8 mouse cellular contexts compared by ENCODE assay signal in genomic region chr5:107403947-107404684, GRCm38 (mm10). TPM values are rescaled to one million over a fixed set of nuclear protein-coding genes. Genes with fewer than 3 reads are reported as not detected.
A peak's percentile ranks its signal among the peaks of the same experiment; 100 is the strongest.
DNase-seq lines count a peak whose midpoint lies in the region; ATAC-seq and TF ChIP-seq lines count a peak whose summit lies in the region.

No protein-coding gene starts in this region.

- peak overlapping the region; percentile 50 for H3K4me3 ChIP-seq in heart, postnatal 0 days (ENCODE audit: low read depth, low read length)
- H3K4me3 ChIP-seq in brown adipose tissue, adult 24 weeks (ENCODE audit: insufficient read depth, low read depth, low read length): peak overlapping the region; percentile 53
- peak overlapping the region; percentile 52 for H3K4me3 ChIP-seq in forebrain, embryonic 14.5 days (ENCODE audit: low read depth, low read length)
- H3K4me3 ChIP-seq in olfactory bulb, adult 2 months (ENCODE audit: insufficient read depth, low read depth, low read length): peak overlapping the region; percentile 65

- no peak for TF ChIP-seq EP300 in heart, postnatal 0 days (IDR thresholded peaks at IDR 0.05; ENCODE audit: low read depth)

- TF ChIP-seq POLR2A in olfactory bulb, adult 2 months (IDR thresholded peaks at IDR 0.05; ENCODE audit: insufficient read depth, low read depth, low read length): no peak

- DNase-seq in heart, postnatal 0 days (ENCODE audit: low spot score): no peak
- no peak for DNase-seq in heart, postnatal 14 days
- no peak for DNase-seq in forebrain, embryonic 14.5 days (ENCODE audit: low spot score)
- DNase-seq in left cerebral cortex, postnatal 14 days (ENCODE audit: low spot score in 2 of 2): peak; percentile 65 to 73
- DNase-seq in thymus, postnatal 25 days: no peak
- DNase-seq in thymus, postnatal 14 days: no peak

- ATAC-seq in heart, postnatal 0 days (ENCODE audit: insufficient read depth, low read depth): no peak
- no peak for ATAC-seq in forebrain, embryonic 14.5 days

- H3K27ac ChIP-seq in heart, postnatal 0 days (ENCODE audit: low read depth): no peak overlapping the region
- H3K27ac ChIP-seq in brown adipose tissue, adult 24 weeks (replicated peaks; ENCODE audit: low read depth, low read length): no peak overlapping the region
- H3K27ac ChIP-seq in forebrain, embryonic 14.5 days (ENCODE audit: low read depth, low read length): no peak overlapping the region
- no peak overlapping the region for H3K27ac ChIP-seq in olfactory bulb, adult 2 months (ENCODE audit: insufficient read depth, low read depth, low read length)

- no peaks in the 10 kb centered on the region for H3K36me3 ChIP-seq in heart, postnatal 0 days (replicated peaks; ENCODE audit: control insufficient read depth, insufficient read depth, low read length)
- no peaks in the 10 kb centered on the region for H3K36me3 ChIP-seq in forebrain, embryonic 14.5 days (ENCODE audit: control insufficient read depth, insufficient read depth, low read length)

- H3K4me1 ChIP-seq in heart, postnatal 0 days (ENCODE audit: control insufficient read depth, insufficient read depth): no peaks in the 10 kb centered on the region
- H3K4me1 ChIP-seq in brown adipose tissue, adult 24 weeks (ENCODE audit: control insufficient read depth, insufficient read depth, insufficient read length, low read length): no peaks in the 10 kb centered on the region
- no peaks in the 10 kb centered on the region for H3K4me1 ChIP-seq in forebrain, embryonic 14.5 days (ENCODE audit: control insufficient read depth, insufficient read depth, low read length)
- H3K4me1 ChIP-seq in olfactory bulb, adult 2 months (ENCODE audit: control insufficient read depth, insufficient read depth, low read length): peaks cover 12% of the 10 kb centered on the region; the same call in 1 of the 2 replicates

- no peak for TF ChIP-seq CTCF in heart, postnatal 0 days (IDR thresholded peaks at IDR 0.05; ENCODE audit: low read depth)
- no peak for TF ChIP-seq CTCF in olfactory bulb, adult 2 months (IDR thresholded peaks at IDR 0.05; ENCODE audit: insufficient read depth, low read depth, low read length)

- intact Hi-C loops in heart, postnatal 14 days (cut with DNase I): no loop called here
- intact Hi-C loops in left cerebral cortex, postnatal 14 days (cut with DNase I): no loop called here

- 26% methylated on average over 12 of the region's 12 CpGs for WGBS in heart, postnatal 0 days
- WGBS in forebrain, embryonic 14.5 days: 19% methylated on average over 12 of the region's 12 CpGs
- WGBS in olfactory bulb, adult 2 months: 33% methylated on average over 12 of the region's 12 CpGs

- H3K9me3 ChIP-seq in heart, postnatal 0 days (replicated peaks; ENCODE audit: control insufficient read depth, low read length): no peaks in the 10 kb centered on the region
- H3K9me3 ChIP-seq in forebrain, embryonic 14.5 days (replicated peaks; ENCODE audit: control insufficient read depth, low read length): no peaks in the 10 kb centered on the region

- peaks cover 29% of the 10 kb centered on the region for H3K27me3 ChIP-seq in heart, postnatal 0 days (ENCODE audit: control insufficient read depth, insufficient read depth, low read length)
- peaks cover 25% of the 10 kb centered on the region for H3K27me3 ChIP-seq in forebrain, embryonic 14.5 days (replicated peaks; ENCODE audit: control insufficient read depth, insufficient read depth, low read length)

- H3K9ac ChIP-seq in heart, postnatal 0 days (replicated peaks; ENCODE audit: low read depth, low read length): no peak overlapping the region
- H3K9ac ChIP-seq in forebrain, embryonic 14.5 days (ENCODE audit: low read length): peak overlapping the region; percentile 60

- H3K4me2 ChIP-seq in heart, postnatal 0 days (ENCODE audit: low read depth, low read length): peak overlapping the region; percentile 87
- H3K4me2 ChIP-seq in forebrain, embryonic 14.5 days (ENCODE audit: low read length): peak overlapping the region; percentile 95

RNA-seq across cellular contexts. Expression of gene Ephx4, which starts 1.6 kb away (rescaled TPM):
- total RNA-seq in heart, postnatal 0 days (2014; rRNA removed; ENCODE audit: low replicate concordance): not detected in 2 replicates
- polyA plus RNA-seq in heart, postnatal 0 days (2015; fragmentation: Nextera tagmentation; extraction: Ambion mirVana): 1.6 and 2.5 TPM in 2 replicates
- under 1 TPM; 0.29 to 0.31 TPM for total RNA-seq in heart, postnatal 14 days (2021)
- polyA plus RNA-seq in brown adipose tissue, adult 24 weeks (2012; ENCODE audit: insufficient read depth, insufficient read length, missing spikeins): not detected in 2 replicates
- polyA plus RNA-seq in forebrain, embryonic 14.5 days (2014; fragmentation: Nextera tagmentation; extraction: Ambion mirVana): 5.5 and 8.4 TPM in 2 replicates
- 10 to 100 TPM; 71.7 to 76.4 TPM for total RNA-seq in left cerebral cortex, postnatal 14 days (2021)
- not detected in 2 replicates for polyA plus RNA-seq in olfactory bulb, adult 2 months (2012; ENCODE audit: insufficient read depth, insufficient read length, low replicate concordance, missing spikeins)

RNA-seq across cellular contexts. Expression of gene Lpcat2b, which starts 27.2 kb away (rescaled TPM):
- not detected in 2 replicates for total RNA-seq in heart, postnatal 0 days (2014; rRNA removed; ENCODE audit: low replicate concordance)
- not detected in 2 replicates for polyA plus RNA-seq in heart, postnatal 0 days (2015; fragmentation: Nextera tagmentation; extraction: Ambion mirVana)
- not detected for total RNA-seq in heart, postnatal 14 days (2021)
- polyA plus RNA-seq in brown adipose tissue, adult 24 weeks (2012; ENCODE audit: insufficient read depth, insufficient read length, missing spikeins): not detected in 2 replicates
- polyA plus RNA-seq in forebrain, embryonic 14.5 days (2014; fragmentation: Nextera tagmentation; extraction: Ambion mirVana): not detected in 2 replicates
- total RNA-seq in left cerebral cortex, postnatal 14 days (2021): under 1 TPM; 0.13 to 0.42 TPM
- polyA plus RNA-seq in olfactory bulb, adult 2 months (2012; ENCODE audit: insufficient read depth, insufficient read length, low replicate concordance, missing spikeins): not detected in 2 replicates

RNA-seq across cellular contexts. Expression of gene Btbd8, which starts 33.7 kb away (rescaled TPM):
- 3.0 and 5.4 TPM in 2 replicates for total RNA-seq in heart, postnatal 0 days (2014; rRNA removed; ENCODE audit: low replicate concordance)
- polyA plus RNA-seq in heart, postnatal 0 days (2015; fragmentation: Nextera tagmentation; extraction: Ambion mirVana): 1.8 and 2.5 TPM in 2 replicates
- 1 to 10 TPM; 4.4 to 4.5 TPM for total RNA-seq in heart, postnatal 14 days (2021)
- polyA plus RNA-seq in brown adipose tissue, adult 24 weeks (2012; ENCODE audit: insufficient read depth, insufficient read length, missing spikeins): 2.5 and 3.8 TPM in 2 replicates
- 16.2 and 22.1 TPM in 2 replicates for polyA plus RNA-seq in forebrain, embryonic 14.5 days (2014; fragmentation: Nextera tagmentation; extraction: Ambion mirVana)
- 100 to 1,000 TPM; 142 to 145 TPM for total RNA-seq in left cerebral cortex, postnatal 14 days (2021)
- polyA plus RNA-seq in olfactory bulb, adult 2 months (2012; ENCODE audit: insufficient read depth, insufficient read length, low replicate concordance, missing spikeins): not detected in 2 replicates

Comparison
In these comparisons a context has a peak if more than half of its experiments do, and no peak if none do; other contexts are left out.
1. DNase-seq: peak in left cerebral cortex, postnatal 14 days (2 of 2); none in heart, postnatal 0 days (single experiment), heart, postnatal 14 days (0 of 2), forebrain, embryonic 14.5 days (single experiment), thymus, postnatal 25 days (single experiment) and thymus, postnatal 14 days (single experiment).
2. Peak in every context shown above with its lines, with median percentiles within 50 percentile points of each other: H3K4me3 ChIP-seq.